Mouse (Mus musculus) kidney, adult 10 weeks (tissue): Measurements from ENCODE around the gene Angptl2. TPM values are rescaled to one million over a fixed set of nuclear protein-coding genes. Genes with fewer than 3 reads are reported as not detected.

Experiments
- polyA plus RNA-seq: library from polyadenylated mRNA; stranded (reverse); fragments of 350-450 nt; fragmentation: Illumina TruSeq; extraction: RNeasy Lipid Tissue Mini Kit (QIAGEN cat#74804); gene quantifications from one replicate; pipeline ENCODE4 v1.2.3, GENCODE M21; 2014; ENCODE audit warnings: low read depth, low replicate concordance

Gene Angptl2
- 11.5 TPM for polyA plus RNA-seq

GRCm38 (mm10) chr2:33215700-33216509 lies at the start of gene Angptl2:
Gene Angptl2 (plus strand): TSS chr2:33216069.

Other genes starting within 250 kb of the Angptl2 start
- gene Slc2a8, start 234.0 kb upstream of the Angptl2 start, polyA plus RNA-seq, result not detected
- gene Garnl3, start 84.4 kb upstream of the Angptl2 start, polyA plus RNA-seq, result 0.24 TPM
- 6.6 TPM for gene Ralgps1, start 155.4 kb downstream of the Angptl2 start, polyA plus RNA-seq
- 3.5 TPM for gene Zbtb34, start 215.3 kb downstream of the Angptl2 start, polyA plus RNA-seq